Mouse (Mus musculus): ENCODE measurements around the gene Arhgef18.

Arhgef18 gene

DNA sequence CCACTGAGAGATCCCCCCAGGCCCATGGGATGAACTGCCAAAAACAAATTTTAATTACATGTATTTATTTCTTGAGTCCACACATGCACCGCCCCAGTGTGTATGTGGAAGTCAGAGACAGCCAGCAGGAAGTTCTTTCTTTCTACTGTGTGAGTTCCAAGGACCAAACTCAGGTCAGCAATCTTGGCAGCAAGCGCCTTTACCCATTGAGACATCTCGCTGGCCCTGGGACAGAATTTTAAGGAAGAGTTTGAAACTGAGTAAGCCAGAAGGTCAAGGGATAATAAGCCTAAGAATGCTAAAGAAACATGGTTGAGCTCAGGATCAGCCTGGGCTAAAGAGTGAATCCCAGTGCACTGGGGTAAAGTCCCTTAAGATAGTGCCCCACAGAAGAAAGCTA lies 4.8 kb downstream of the Arhgef18 start:
- peak; percentile 39 for DNase-seq

DNA sequence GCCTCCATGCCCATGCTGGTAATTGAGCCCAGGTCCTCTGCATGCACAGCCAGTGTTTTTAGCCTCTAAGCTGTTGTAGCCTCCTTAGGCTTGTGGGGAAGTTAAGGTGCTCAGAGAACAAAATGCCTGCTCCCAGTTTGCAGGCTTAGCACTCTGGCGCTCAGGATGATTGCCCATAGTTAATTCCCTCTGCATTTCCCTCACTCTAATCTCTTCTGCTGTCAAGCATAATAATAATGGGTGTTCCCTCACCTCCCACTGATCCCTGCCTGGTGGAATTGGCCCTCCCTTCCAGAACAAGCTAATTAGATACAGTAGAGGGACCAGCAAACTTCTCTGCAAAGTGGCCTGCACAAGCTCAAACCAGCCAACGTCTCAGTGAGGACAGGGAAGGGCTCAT lies 7.7 kb downstream of the Arhgef18 start:
- DNase-seq = no peak

DNA sequence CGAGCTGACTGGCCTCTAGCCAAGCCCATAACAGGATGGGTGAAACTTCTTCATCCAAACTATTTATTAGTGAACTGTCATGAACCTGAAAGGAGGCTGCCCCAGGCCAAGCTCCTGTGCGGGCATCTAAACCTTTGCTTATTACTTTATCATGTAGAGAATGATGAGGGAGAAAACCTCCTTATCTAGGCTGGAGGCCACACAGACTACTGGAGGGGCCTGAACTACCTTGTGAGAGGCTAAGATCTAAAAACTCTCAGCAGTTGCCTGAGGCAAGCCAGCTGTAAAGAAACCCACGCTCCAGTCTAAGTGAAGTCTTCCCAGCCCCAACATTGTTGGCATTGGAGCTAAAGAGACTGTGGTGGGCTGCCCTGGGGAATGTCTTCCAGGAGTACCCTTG lies 14.6 kb downstream of the Arhgef18 start:
- no peak for DNase-seq

DNA sequence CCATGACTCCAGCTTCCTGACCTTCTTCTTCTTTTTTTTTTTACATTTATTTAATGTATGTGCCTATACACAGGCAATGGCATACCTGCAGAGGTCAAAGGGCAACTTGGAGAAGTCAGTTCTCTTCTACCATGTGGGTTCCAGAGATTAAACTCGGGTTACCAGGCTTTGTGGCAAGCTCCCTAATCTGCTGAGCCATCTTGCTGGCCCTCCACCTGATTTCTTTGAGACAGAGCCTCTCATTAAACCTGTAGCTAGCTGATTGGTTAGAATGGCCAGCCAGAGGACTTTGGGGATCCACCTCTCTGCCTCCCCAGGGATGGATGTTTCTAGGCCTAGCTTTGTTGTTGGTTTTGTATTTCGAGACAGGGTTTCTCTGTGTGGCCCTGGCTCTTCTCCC lies 18.3 kb downstream of the Arhgef18 start:
- no peak for DNase-seq

DNA sequence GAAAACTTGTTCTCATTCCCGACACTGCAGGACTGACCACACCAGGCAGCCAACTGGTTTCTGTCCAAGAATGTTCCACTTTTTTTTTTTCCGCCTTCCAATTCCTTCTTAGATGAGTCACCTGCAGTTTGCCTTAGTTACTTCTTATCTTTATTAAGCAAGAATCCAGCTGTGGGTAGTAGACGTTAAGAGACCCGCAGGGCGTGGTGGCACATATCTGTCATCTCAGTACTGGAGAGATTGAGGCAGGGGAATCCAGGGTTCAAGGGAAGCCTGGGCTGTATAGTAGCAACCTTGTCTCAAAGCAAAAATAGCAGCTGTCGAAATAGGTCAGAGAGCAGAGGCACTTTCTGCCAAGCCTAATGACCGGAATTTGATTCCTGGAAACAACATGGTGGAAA lies 19.1 kb downstream of the Arhgef18 start:
- peak; percentile 61 for DNase-seq

DNA sequence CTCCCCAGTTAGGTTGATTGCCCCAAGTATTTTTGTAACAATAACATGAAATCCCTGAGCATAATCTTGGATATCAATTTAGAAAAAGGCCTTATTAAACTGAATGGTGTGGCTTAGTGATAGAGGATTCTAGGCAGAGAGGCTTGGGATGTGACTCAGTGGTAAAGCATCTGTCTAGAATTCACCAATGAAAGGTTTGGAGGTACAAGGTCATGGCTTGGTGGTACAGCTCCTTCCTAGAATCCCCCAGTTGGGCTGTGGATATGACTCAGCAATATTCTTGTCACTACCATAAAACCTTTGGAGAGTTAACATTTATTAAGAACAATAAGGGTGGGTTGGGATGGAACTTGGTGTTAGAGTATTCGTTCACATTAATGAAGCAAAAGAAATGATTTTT lies 20.0 kb downstream of the Arhgef18 start:
- no peak for DNase-seq

DNA sequence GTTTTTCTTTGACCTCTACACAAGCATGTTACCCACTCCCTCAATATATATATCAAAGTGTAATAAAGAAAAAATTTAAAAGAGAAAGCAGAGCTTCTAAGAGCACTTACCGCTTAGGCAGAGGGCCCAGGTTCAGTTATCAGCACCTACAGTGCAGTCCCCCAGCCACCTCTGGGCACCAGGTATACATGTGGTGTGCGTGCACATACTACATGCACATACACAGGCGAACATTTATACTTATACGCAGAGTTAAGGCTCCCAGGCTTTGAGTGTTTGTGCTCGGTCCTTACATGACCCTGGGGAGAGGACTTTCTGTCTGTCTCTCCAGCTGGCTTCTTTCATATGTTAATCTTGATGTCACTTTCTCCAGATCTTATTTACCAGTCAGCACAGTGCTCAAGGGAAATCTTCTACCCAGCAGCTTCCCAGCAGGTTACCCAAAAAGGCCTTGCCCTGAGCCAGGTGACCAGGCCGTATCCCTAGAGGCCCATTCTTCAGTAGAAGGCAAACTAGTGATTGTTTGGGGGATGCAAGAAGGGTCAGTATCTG lies 21.9 kb downstream of the Arhgef18 start:
- DNase-seq = no peak

DNA sequence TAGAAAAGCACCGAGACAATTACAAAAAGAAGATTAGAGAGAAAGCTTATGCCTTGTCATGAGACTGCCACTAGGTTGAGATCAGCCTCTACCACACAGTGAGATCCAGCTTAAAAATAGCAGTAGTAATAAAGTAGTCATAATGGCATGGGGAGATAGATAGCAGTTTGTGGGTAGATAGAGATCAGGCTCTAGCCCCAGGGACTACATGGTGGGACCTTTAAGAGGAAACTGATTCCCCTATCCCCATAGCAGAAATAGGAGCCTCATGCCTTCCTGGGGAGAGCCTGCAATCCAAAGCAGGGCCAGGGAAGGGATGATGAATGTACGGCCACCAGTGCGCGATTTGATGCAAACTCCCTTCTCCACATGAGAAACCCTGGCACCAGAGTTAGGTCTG lies 22.5 kb downstream of the Arhgef18 start:
- DNase-seq = no peak

DNA sequence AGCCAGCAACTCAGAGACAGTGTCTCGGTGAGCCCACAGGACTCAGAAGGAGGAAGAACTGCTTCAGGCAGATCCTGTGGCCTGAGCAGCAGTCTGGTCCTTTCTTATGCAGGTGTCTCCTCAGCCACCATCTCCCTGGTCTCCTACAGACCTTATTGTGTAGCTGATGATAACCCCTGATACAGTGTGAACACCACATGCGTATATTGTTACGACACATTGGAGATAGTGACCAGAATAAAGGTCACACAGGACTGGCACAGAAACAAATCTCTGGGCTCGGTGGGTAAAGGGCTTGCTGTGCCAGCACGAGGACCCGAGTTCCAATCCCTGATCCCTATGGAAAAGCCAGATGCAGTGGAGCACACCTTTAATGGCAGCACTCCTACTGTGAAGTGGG lies 22.9 kb downstream of the Arhgef18 start:
- no peak for DNase-seq

DNA sequence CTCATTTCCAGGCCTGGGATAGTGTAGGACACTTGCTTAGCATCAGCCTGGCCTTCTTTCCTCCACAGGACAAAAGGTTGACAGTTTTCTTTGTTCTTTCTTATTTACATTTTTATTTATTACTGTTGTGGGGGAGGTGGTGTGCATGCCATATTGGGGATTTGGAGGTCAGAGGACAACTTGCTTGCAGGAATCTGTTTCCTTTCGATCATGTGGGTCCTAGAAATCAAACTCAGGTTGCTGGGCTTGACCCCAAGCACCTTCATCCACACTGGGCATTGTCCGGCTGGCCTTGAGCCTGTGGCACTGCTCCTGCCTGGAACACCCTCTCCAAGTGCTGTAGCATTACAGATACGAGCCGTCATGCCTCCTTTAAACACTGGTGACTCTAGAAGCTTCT lies 24.0 kb downstream of the Arhgef18 start:
- DNase-seq = no peak

DNA sequence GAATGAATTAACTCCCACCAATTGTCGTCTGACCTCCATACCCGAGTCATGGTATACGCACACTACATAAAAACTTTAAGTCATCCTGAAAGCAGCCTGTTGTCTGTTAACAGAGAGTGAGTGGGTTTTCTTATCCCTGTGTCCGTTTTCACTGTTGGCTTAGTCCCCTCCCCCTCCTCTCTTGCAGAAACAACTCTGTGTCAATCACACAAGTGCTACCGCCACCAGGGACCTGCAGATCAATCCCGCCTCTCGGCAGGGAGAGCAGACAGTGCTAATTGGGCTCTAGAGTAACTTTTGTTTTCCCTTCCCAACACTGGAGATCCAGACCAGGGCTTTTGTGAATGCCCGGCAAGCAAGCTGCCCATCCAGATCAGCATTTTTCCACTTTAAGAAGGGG lies 24.6 kb downstream of the Arhgef18 start:
- peak; percentile 16 for DNase-seq

DNA sequence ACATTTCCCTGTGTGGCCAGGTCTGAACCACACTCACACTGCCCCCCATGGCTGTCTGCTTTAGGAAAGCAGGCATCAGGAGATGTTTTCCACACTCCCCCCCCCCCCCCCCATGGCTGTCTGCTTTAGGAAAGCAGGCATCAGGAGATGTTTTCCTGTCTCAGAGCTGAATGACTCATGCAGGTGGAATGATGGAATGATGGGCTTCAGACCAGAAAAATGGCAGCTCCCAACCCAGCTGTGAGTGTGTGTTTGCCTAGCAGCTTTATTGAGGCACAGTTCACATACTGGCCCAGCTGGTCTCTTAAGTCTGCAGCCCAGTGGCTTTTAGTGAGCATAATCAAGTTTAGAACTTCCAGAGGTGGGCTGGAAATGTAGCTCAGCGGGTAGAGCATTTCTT lies 25.3 kb downstream of the Arhgef18 start:
- no peak for DNase-seq

DNA sequence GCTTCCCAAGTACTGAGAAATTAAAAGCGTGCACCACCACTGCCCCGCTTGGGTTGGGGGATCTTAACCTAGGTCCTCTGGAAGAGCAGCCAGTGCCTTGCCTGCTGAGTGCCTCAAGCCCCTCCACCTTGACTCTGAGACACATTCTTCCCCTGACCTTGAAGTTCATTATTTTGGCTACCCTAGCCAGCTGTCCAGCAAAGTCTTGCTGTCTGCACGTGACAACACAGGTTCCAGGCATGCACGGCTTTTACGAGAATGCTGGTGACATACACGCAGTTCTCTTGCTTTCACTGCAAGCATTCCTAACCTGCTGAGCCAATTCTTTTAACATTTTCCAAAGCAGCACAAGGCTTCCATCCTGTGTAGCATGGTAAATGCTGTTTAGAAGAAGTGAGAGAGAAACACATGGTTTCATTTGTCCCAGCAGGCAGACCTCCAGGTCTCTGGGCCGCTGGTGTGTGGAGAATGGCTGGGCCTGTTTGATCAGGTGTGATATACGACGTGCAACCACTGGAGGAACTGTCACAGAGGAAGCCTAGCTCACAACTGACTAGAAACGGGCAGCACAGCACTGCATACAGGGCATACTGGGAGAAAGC lies 27.4 kb downstream of the Arhgef18 start:
- DNase-seq = peak; percentile 18

DNA sequence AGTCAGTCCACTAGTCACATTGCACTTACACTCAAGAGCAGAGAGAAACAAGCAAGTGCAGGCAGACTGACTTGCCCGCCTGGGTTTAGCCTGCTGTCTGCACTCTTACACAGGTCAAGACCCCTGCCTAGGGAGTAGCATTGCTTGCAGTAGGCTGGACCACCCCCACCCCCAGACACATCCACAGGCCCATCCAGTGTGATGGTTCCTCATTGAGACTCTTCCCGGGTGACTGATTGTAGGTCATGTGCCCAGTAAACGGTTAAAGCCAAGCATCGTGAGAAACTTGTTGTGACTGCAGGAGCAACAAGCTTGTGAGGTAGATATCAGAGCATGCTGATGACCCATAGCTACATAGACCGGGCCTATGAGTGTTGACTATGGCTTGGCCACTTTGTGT lies 28.7 kb downstream of the Arhgef18 start:
- no peak for DNase-seq

DNA sequence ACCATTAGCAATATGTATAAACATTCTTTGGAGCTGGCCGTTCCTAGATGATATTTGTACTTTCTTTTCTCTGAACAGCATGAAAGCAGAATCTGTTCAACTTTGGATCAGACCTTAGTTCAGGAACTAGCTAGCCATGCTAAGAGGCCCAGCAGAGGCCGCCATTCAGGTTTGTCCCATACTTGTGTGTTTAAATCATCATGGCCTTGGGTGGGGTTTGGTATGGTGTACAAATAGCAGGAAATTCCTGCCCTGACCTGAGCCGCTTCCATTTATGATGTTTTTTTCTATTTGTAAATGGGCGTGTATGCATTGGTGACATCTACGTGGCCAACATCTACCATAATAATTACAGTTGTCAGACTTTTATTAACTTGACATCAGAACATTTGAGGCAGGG lies 32.4 kb downstream of the Arhgef18 start:
- DNase-seq = no peak

DNA sequence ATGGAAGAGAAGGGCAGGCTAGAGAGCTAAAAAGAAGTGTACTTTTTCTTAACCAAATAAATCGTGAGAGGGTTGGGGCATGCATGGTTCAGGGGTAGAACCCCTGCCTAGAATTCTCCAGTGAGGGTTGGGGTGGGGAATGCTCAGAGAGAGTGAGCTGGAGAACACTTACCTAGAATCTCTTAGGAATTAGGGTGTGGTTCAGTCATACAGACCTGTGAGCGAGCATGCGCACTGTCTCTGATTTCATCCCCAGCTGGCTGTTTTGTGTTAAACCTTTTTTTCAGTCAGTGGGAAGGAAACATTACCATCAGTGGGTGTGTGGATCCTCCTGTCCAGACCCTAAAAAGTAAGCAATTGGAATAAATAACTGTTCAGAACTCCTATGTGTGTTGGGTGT lies 33.4 kb downstream of the Arhgef18 start:
- DNase-seq = no peak

DNA sequence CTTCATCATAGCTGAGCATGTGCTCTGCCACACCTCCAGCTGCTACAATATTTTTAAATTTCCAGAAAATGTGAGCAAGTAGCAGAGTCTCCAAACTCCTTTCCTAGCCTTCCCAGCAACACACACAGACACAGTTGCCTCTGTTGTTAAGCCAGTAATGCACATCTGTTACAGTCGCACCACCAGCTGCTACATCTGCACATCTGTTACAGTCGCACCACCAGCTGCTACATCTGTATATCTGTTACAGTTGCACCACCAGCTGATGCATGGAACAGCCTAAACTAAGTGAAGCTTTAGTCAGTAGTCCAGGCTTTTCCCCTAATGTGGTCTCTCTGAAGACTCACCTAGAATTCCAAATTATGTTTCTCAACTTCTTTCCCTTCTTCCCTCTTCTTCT lies 35.6 kb downstream of the Arhgef18 start:
- DNase-seq = no peak

DNA sequence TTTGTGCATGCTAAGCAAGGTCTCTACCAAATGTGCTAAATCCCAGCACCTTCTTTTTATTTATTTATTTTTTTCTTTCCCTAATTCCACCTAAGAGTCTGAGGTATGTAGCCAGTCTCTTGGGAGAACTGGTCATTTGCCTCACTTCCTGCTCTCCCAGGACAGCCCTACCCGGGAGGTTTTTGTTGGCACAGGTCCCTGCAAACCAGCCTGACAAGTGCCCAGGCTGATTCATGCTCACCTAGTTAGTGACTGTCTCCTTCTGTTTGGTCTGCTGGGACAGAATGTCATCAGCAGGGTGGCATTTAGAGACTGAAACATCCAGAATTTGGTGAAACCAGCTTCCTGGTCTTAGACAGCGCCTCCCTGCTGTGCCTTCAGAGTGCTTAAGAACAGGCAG lies 37.2 kb downstream of the Arhgef18 start:
- DNase-seq = peak; percentile 72

DNA sequence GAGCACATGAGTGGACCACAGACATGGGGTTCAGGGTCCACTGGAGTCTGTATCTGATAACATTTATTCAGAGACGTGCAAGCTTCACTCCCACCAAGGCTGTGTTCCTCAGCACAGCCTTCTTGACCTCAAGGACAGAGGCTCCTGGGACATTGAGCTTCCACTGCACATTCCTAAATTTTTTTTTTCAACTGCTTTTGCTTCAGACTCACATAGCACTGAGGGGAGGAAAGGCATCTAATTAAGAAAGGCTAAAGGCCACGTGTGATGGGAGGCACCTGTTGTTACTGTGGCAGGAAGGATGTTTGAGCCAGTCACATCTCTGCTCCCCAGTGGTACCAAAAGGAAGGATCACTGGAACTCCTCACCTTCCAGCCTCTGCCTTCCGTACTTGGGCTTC lies 38.3 kb downstream of the Arhgef18 start:
- no peak for DNase-seq

DNA sequence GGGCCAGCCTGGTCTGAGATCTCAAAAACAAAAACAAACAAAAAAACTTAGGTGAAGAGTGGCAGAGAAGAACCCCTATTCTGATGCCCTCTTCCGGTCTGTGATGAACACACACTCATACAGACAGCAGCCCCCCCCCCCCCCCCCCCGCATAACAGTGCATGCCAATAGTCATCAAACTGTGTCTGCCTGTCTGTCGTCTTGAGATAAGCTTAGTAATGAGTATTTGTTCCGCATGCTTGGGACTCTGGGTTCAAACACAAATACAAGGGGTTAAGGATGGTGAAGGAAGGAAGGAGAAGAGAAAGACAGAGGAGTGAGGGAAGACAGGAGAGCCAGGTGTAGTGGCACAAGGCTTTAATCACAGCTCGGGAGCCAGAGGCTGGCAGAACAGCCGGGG lies 43.7 kb downstream of the Arhgef18 start:
- DNase-seq = no peak

DNA sequence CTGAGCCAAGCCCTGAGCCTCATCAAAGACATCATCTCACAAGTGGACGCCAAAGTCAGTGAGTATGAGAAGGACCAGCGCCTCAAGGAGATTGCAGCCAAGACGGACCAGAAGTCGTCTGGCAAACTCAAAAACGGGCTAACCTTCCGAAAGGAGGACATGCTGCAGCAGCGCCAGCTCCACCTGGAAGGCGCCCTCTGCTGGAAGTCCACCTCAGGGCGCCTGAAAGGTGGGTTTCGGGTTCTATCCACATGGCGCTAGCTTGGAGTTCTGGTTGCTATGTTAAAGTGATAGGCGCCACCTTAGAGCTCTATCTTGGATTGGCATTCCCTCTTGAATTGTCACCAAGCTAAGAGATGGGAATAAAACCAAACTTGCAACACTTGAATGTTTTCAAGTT lies 46.7 kb downstream of the Arhgef18 start:
- DNase-seq = no peak

DNA sequence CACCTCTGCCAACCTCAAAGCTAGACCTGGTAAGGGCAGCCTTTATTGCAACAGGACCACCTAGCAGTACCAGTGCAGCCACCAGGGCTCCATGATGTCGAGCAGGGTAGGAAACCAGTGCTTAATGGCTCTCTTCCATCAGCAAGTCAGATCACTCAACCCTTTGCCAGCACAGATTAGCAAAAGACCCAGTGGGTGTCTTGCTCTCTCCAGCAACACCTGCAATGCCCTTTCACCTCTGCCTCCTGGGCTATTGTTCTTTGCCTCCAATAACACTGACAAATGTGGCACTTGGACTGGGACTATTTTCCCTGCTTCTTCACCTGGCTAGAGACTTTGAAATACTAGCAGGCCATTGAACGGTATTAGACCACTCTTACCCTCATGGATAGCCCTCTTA lies 56.4 kb downstream of the Arhgef18 start:
- DNase-seq = no peak

DNA sequence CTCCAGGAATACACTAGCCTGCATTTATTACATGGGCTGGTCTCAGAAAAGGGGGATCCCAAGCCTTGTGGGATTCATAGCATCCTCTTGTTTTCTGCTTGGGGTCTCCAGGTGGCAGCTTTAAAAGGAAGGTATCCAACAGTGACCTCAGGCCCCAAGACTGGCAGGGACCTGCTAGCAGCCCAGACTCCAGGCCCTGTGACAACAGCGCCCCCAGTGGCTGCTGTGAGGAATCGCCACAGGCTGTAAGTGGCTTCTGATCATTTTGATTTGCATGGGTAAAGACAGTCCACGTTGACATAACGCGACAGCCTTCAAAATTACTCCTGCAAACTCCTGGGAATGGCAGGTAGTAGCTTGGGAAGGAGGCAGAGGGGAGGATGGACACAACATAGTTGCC lies 57.9 kb downstream of the Arhgef18 start:
- DNase-seq = peak; percentile 45

DNA sequence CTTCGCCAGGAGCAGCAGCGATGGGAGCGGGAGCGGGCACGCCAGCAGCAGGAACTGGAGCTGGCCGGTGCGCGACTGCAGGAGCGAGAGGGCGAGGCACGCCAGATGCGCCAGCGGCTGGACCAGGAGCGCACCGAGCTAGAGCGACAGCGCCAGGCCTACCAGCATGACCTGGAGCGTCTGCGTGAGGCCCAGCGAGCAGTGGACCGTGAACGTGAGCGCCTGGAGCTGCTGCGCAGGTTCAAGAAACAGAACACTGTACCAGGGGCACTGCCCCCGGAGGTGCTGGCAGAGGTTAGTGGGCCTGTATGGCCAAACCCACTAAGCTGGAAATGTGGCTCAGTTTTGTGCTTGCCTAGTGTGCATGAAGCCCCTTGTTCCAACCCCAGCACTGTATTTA lies 59.2 kb downstream of the Arhgef18 start:
- peak; percentile 40 for DNase-seq

DNA sequence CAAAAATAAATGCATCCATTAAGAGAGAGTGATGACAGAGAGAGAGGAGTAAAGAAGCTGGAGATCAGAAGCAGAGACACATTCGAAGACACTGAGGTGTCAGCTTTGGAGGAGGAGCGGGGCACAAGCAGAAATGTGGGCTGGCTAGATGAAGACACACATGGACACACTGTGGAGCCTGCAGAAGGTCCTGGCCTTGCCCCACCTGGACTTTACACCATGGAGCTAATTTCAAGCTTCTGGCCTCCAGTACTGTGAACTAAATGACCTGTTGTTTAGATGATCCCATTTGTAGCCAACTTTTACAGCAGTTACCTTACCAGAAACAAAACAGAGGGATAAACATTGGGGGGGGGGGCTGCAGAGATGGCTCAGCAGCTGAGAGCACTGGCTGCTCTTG lies 70.4 kb downstream of the Arhgef18 start:
- DNase-seq = no peak

DNA sequence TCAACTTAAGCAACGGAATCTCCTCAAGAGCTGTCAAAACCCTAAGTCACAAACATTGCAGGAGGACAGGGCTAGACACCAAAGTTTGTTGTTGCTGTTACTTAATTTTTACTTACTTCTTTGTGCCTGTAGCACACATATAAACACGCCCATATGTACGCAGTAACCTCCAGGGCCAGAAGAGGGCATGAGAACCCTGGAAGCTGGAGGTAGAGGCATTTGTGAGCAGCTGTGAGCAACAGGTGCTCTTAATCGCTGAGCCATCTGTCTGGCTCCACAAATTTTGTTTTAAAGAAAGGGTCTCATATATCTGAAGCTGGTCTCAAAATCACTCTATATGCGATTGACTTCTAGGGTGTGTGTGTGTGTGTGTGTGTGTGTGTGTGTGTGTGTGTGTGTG lies 71.5 kb downstream of the Arhgef18 start:
- peak; percentile 37 for DNase-seq

All from kidney, adult 18-20 months (tissue).